Mouse (Mus musculus) midbrain, embryonic 16.5 days (tissue): ENCODE results near the gene Mcpt2. TPM values are rescaled to one million over a fixed set of nuclear protein-coding genes. Genes with fewer than 3 reads are reported as not detected.
"Not testable (repeated sequence)": the region's sequence is repeated elsewhere in the genome, so short reads cannot be mapped to it uniquely, and the experiment has no call there.

Experiments used
- ATAC-seq: fragments of 200-750 bp; cut with Nextera tagmentation; 2 replicates; pipeline ENCODE4 v1.8.0; 2017; ENCODE audit warnings: moderate TSS enrichment
- H3K27ac ChIP-seq: fragments of 300-500 bp; sonication (generic); 2 replicates; pipeline ENCODE4 v1.5.1; 2014; ENCODE audit warnings: mild to moderate bottlenecking, low read length, mixed read lengths
- H3K27me3 ChIP-seq: fragments of 300-500 bp; sonication (generic); 2 replicates; pipeline ENCODE4 v1.6.1; 2014; ENCODE audit warnings: low read depth, low read length, mixed read lengths; ENCODE audit not compliant: control insufficient read depth, insufficient read depth
- H3K36me3 ChIP-seq: fragments of 300-500 bp; sonication (generic); 2 replicates; pipeline ENCODE4 v1.6.1; 2014; ENCODE audit warnings: mild to moderate bottlenecking, low read length, moderate library complexity, mixed read lengths; ENCODE audit not compliant: control insufficient read depth, insufficient read depth
- H3K4me1 ChIP-seq: fragments of 300-500 bp; sonication (generic); 2 replicates; pipeline ENCODE4 v1.6.1; 2014; ENCODE audit warnings: mild to moderate bottlenecking, low read length, mixed read lengths; ENCODE audit not compliant: control insufficient read depth, insufficient read depth
- H3K4me2 ChIP-seq: fragments of 300-500 bp; sonication (generic); 2 replicates; pipeline ENCODE4 v1.6.1; 2014; ENCODE audit warnings: mild to moderate bottlenecking, low read length, mixed read lengths
- H3K4me3 ChIP-seq: fragments of 300-500 bp; sonication (generic); 2 replicates; pipeline ENCODE4 v1.5.1; 2014; ENCODE audit warnings: low read depth, mild to moderate bottlenecking, low read length, moderate library complexity, mixed read lengths
- H3K9ac ChIP-seq: fragments of 300-500 bp; sonication (generic); 2 replicates; pipeline ENCODE4 v1.6.1; 2014; ENCODE audit warnings: low read depth, low read length, mixed read lengths
- H3K9me3 ChIP-seq: fragments of 300-500 bp; sonication (generic); replicated peaks from 2 replicates; pipeline ENCODE4 v1.6.1; 2014; ENCODE audit warnings: mild to moderate bottlenecking, low read length, mixed read lengths; ENCODE audit not compliant: control insufficient read depth, poor library complexity, severe bottlenecking
- WGBS: fragments of 180-500 bp; shearing (Covaris S2); extraction: QIAGEN DNeasy Blood & Tissue Kit; methylation state at CpG from one replicate; pipeline ENCODE4 v1.1.7; 2014; 5-methylcytosine and 5-hydroxymethylcytosine counted together
- polyA plus RNA-seq: library from polyadenylated mRNA; unstranded; fragments of >200 nt; fragmentation: Nextera tagmentation; extraction: Ambion mirVana; gene quantifications from 2 replicates; pipeline ENCODE4 v1.2.1, GENCODE M21; 2015

Mcpt2 gene
- not detected in 2 replicates for polyA plus RNA-seq

- H3K27me3 ChIP-seq, H3K36me3 ChIP-seq, H3K4me3 ChIP-seq, H3K9me3 ChIP-seq, ATAC-seq, H3K4me1 ChIP-seq, H3K27ac ChIP-seq, H3K4me2 ChIP-seq, H3K9ac ChIP-seq: not testable (repeated sequence)
- WGBS = 84% methylated on average over 1 of the region's 1 CpGs
Measured at GRCm38 (mm10) chr14:56041792-56042191, at the start of gene Mcpt2. Mcpt2 (plus strand) TSS chr14:56042041.

DNA sequence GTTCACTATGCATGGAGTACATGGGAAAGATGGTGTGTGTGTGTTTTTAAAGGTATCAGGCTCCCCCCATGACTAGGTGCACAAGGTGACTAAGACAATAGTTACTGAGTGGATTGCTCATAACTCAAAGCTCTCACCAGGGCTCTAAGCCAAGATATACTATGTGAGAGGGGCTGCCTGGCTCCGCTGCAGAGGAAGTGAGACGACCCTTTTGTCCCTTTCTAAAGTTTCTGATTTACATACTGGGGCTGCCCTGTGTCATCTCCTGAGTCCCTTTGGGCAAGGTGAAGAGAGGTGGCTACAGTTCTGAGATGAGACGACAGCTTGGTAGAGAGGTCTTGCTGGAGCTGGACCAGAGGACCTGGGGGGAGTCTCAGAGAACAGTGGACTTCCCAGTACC lies 28.7 kb upstream of the Mcpt2 start:
- Histone ChIP-seq H3K4me1 (no peaks in the 10 kb centered on the region), H3K27ac (no peak overlapping the region), H3K4me2 (no peak overlapping the region), H3K9ac (no peak overlapping the region), H3K4me3 (no peak overlapping the region), H3K27me3 (no peaks in the 10 kb centered on the region), H3K36me3 (no peaks in the 10 kb centered on the region), H3K9me3 (no peaks in the 10 kb centered on the region)
- 73% methylated on average over 3 of the region's 3 CpGs for WGBS
- no peak for ATAC-seq

GRCm38 (mm10) chr14:56013924-56014323 lies 27.9 kb upstream of the Mcpt2 start:
- Histone ChIP-seq H3K27me3 (no peaks in the 10 kb centered on the region), H3K4me1 (no peaks in the 10 kb centered on the region), H3K9ac (no peak overlapping the region), H3K4me2 (no peak overlapping the region), H3K27ac (no peak overlapping the region), H3K9me3 (no peaks in the 10 kb centered on the region), H3K4me3 (no peak overlapping the region), H3K36me3 (no peaks in the 10 kb centered on the region)
- WGBS = 92% methylated on average over 2 of the region's 2 CpGs
- ATAC-seq = no peak

- H3K36me3 ChIP-seq, H3K4me3 ChIP-seq, H3K9ac ChIP-seq, H3K4me1 ChIP-seq, ATAC-seq, H3K9me3 ChIP-seq, H3K27ac ChIP-seq, H3K27me3 ChIP-seq, H3K4me2 ChIP-seq: not testable (repeated sequence)
- WGBS = 80% methylated on average over 3 of the region's 3 CpGs
Measured at GRCm38 (mm10) chr14:56017671-56018070, 24.2 kb upstream of the Mcpt2 start, which contains the start of gene Mcpt1. Mcpt1 (plus strand) TSS chr14:56017971.

GRCm38 (mm10) chr14:56019446-56019845 lies 22.4 kb upstream of the Mcpt2 start:
- Histone ChIP-seq H3K27me3 (no peaks in the 10 kb centered on the region), H3K9me3 (no peaks in the 10 kb centered on the region), H3K4me2 (no peak overlapping the region), H3K27ac (no peak overlapping the region), H3K4me1 (no peaks in the 10 kb centered on the region), H3K36me3 (no peaks in the 10 kb centered on the region), H3K4me3 (no peak overlapping the region), H3K9ac (no peak overlapping the region)
- ATAC-seq = no peak
- 50% methylated on average over 1 of the region's 1 CpGs for WGBS

DNA sequence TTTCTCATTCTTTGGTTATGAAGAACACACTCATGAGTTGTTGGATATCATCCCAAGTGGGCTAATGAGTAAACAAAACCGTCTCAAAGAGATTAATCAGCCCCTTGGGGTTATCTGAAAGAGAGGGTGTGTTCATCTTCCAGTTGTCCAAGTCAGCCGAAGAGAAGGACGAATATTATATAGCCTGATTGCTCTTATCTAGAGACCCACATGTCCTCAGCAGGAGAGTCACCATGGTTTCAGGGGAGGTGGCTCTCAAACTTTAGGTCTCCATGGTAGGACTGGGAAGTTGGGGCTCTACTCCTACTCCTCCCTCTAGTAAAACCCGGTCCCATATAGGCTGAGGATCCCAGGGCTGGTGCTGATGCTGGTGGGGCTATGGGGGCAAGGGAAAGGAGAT lies 20.5 kb upstream of the Mcpt2 start:
- not testable (repeated sequence) for H3K36me3 ChIP-seq, H3K9ac ChIP-seq, H3K4me3 ChIP-seq, H3K9me3 ChIP-seq, H3K4me2 ChIP-seq, H3K27me3 ChIP-seq, H3K4me1 ChIP-seq, H3K27ac ChIP-seq, ATAC-seq
- WGBS = 92% methylated on average over 4 of the region's 4 CpGs

- H3K4me1 ChIP-seq, ATAC-seq, H3K4me2 ChIP-seq, H3K9me3 ChIP-seq, H3K4me3 ChIP-seq, H3K9ac ChIP-seq, H3K36me3 ChIP-seq, H3K27me3 ChIP-seq, H3K27ac ChIP-seq: not testable (repeated sequence)
- 89% methylated on average over 3 of the region's 3 CpGs for WGBS
Measured at GRCm38 (mm10) chr14:56030395-56030794, 11.4 kb upstream of the Mcpt2 start, which contains the start of gene Mcpt9. Mcpt9 (minus strand) TSS chr14:56030495.

DNA sequence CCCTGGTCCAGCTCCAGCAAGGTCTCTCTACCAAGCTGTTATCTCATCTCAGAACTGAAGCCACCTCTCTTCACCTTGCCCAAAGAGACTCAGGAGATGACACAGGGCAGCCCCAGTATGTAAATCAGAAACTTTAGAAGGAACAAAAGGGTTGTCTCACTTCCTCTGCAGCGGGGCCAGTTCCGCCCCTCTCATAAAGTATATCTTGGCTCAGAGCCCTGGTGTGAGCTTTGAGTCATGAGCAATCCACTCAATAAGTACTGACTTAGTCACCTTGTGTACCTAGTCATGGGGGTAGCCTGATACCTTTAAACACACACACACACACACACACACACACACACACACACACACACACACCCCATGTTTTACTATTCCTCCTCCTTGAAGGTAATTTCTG lies 7.4 kb upstream of the Mcpt2 start:
- Histone ChIP-seq H3K4me1 (no peaks in the 10 kb centered on the region), H3K9me3 (no peaks in the 10 kb centered on the region)
- 79% methylated on average over 2 of the region's 2 CpGs for WGBS

GRCm38 (mm10) chr14:56055408-56055807 lies 13.6 kb downstream of the Mcpt2 start:
- H3K27me3 ChIP-seq = no peaks in the 10 kb centered on the region
- no peak overlapping the region for H3K27ac ChIP-seq
- no peak overlapping the region for H3K4me2 ChIP-seq
- H3K9me3 ChIP-seq = no peaks in the 10 kb centered on the region
- no peak for ATAC-seq
- H3K4me1 ChIP-seq = no peaks in the 10 kb centered on the region
- WGBS = 84% methylated on average over 3 of the region's 3 CpGs
- no peak overlapping the region for H3K4me3 ChIP-seq
- H3K36me3 ChIP-seq = no peaks in the 10 kb centered on the region
- no peak overlapping the region for H3K9ac ChIP-seq

More for the DNA sequence above, 7.4 kb upstream of the Mcpt2 start:
- Histone ChIP-seq H3K4me3 (no peak overlapping the region), H3K27ac (no peak overlapping the region), H3K4me2 (no peak overlapping the region), H3K27me3 (no peaks in the 10 kb centered on the region), H3K9ac (no peak overlapping the region), H3K36me3 (no peaks in the 10 kb centered on the region)
- ATAC-seq = no peak
